Mouse (Mus musculus): ENCODE results near the gene Bnc1. TPM values are rescaled to one million over a fixed set of nuclear protein-coding genes. Genes with fewer than 3 reads are reported as not detected.

Gene Bnc1
- polyA plus RNA-seq, 1 experiment from 2014 or later: 0.57 TPM

GRCm38 (mm10) chr7:81920314-81920713 is 71.8 kb downstream of the Bnc1 start:
- no peak overlapping the region for H3K27ac ChIP-seq (replicated peaks)
- H3K36me3 ChIP-seq: no peaks in the 10 kb centered on the region
- no peak overlapping the region for H3K4me3 ChIP-seq
- no peak for DNase-seq (ENCODE audit: low spot score)
- no peaks in the 10 kb centered on the region for H3K9me3 ChIP-seq (replicated peaks)
- H3K27me3 ChIP-seq (ENCODE audit: low read depth, poor library complexity, severe bottlenecking): no peaks in the 10 kb centered on the region
- WGBS: 83% methylated on average over 4 of the region's 4 CpGs
- H3K4me1 ChIP-seq: no peaks in the 10 kb centered on the region

- no peak for DNase-seq (ENCODE audit: low spot score)
- H3K4me3 ChIP-seq: no peak overlapping the region
These were observed 73.8 kb downstream of the Bnc1 start for GRCm38 (mm10) chr7:81918316-81918715.

More at GRCm38 (mm10) chr7:81918316-81918715, 73.8 kb downstream of the Bnc1 start:
- Histone ChIP-seq H3K27me3 (ENCODE audit: low read depth, poor library complexity, severe bottlenecking) (no peaks in the 10 kb centered on the region), H3K4me1 (no peaks in the 10 kb centered on the region), H3K27ac (replicated peaks) (no peak overlapping the region), H3K36me3 (no peaks in the 10 kb centered on the region), H3K9me3 (replicated peaks) (no peaks in the 10 kb centered on the region)
- WGBS: 69% methylated on average over 5 of the region's 5 CpGs

Other genes starting within 250 kb of the Bnc1 start
- gene Ramac, start 229.4 kb downstream of the Bnc1 start, polyA plus RNA-seq (2016; fragmentation: Nextera tagmentation; extraction: Ambion mirVana): 131 and 136 TPM in 2 replicates
- 51.0 and 52.2 TPM in 2 replicates for gene 3110040N11Rik, start 202.8 kb downstream of the Bnc1 start, polyA plus RNA-seq (2016; fragmentation: Nextera tagmentation; extraction: Ambion mirVana)
- gene Btbd1, start 162.9 kb downstream of the Bnc1 start, polyA plus RNA-seq (2016; fragmentation: Nextera tagmentation; extraction: Ambion mirVana): 66.3 and 70.3 TPM in 2 replicates
- gene Gm10160, start 136.5 kb downstream of the Bnc1 start, polyA plus RNA-seq (2016; fragmentation: Nextera tagmentation; extraction: Ambion mirVana): not detected in 2 replicates
- gene Tm6sf1, start 133.3 kb downstream of the Bnc1 start, polyA plus RNA-seq (2016; fragmentation: Nextera tagmentation; extraction: Ambion mirVana): 12.6 and 15.8 TPM in 2 replicates
- 22.8 and 26.2 TPM in 2 replicates for gene Hdgfl3, start 57.8 kb downstream of the Bnc1 start, polyA plus RNA-seq (2016; fragmentation: Nextera tagmentation; extraction: Ambion mirVana)
- 5.0 and 7.0 TPM in 2 replicates for gene Sh3gl3, start 181.5 kb upstream of the Bnc1 start, polyA plus RNA-seq (2016; fragmentation: Nextera tagmentation; extraction: Ambion mirVana)